Mouse (Mus musculus) cerebellum, adult 8-10 months (tissue): ENCODE measurements around the gene Pxmp4.

Experiments used
- DNase-seq: peaks from one replicate; pipeline ENCODE4 v3.0.0; 2022

Gene Pxmp4

GRCm38 (mm10) chr2:154609050-154609767 lies 5.7 kb upstream of the Pxmp4 start:
- DNase-seq = no peak

- DNase-seq = no peak
Observed at GRCm38 (mm10) chr2:154606965-154607364, 3.5 kb upstream of the Pxmp4 start.

GRCm38 (mm10) chr2:154604156-154604555 lies 648 bp upstream of the Pxmp4 start:
- DNase-seq = no peak

- DNase-seq = no peak
Observed at GRCm38 (mm10) chr2:154603007-154603637, 386 bp downstream of the Pxmp4 start.

GRCm38 (mm10) chr2:154601324-154601723 lies 2.2 kb downstream of the Pxmp4 start:
- DNase-seq = no peak

- DNase-seq = no peak
Observed at GRCm38 (mm10) chr2:154600586-154600985, 2.9 kb downstream of the Pxmp4 start.

- no peak for DNase-seq
Observed at GRCm38 (mm10) chr2:154597399-154597798, 6.1 kb downstream of the Pxmp4 start.

GRCm38 (mm10) chr2:154595775-154596174 lies 7.7 kb downstream of the Pxmp4 start:
- no peak for DNase-seq

- peak; percentile 23 for DNase-seq
Observed at GRCm38 (mm10) chr2:154593025-154593424, 10.5 kb downstream of the Pxmp4 start.

GRCm38 (mm10) chr2:154591239-154591638 lies 12.3 kb downstream of the Pxmp4 start:
- DNase-seq = no peak

- no peak for DNase-seq
Observed at GRCm38 (mm10) chr2:154589051-154589450, 14.5 kb downstream of the Pxmp4 start.

- DNase-seq = no peak
Observed at GRCm38 (mm10) chr2:154586405-154586804, 17.1 kb downstream of the Pxmp4 start.

GRCm38 (mm10) chr2:154584931-154585601 lies 18.4 kb downstream of the Pxmp4 start:
- DNase-seq = peak; percentile 38

- DNase-seq = peak; percentile 77
Observed at GRCm38 (mm10) chr2:154583906-154584872, 19.3 kb downstream of the Pxmp4 start.

- DNase-seq = no peak
Observed at GRCm38 (mm10) chr2:154581421-154581820, 22.1 kb downstream of the Pxmp4 start.

- DNase-seq = no peak
Observed at GRCm38 (mm10) chr2:154580586-154580985, 22.9 kb downstream of the Pxmp4 start.

- no peak for DNase-seq
Observed at GRCm38 (mm10) chr2:154577744-154578067, 25.8 kb downstream of the Pxmp4 start.

- DNase-seq = no peak
Observed at GRCm38 (mm10) chr2:154576876-154577743, 26.4 kb downstream of the Pxmp4 start.

- no peak for DNase-seq
Observed at GRCm38 (mm10) chr2:154574271-154574670, 29.2 kb downstream of the Pxmp4 start.

- DNase-seq = no peak
Observed at GRCm38 (mm10) chr2:154572996-154573395, 30.5 kb downstream of the Pxmp4 start.

- no peak for DNase-seq
Observed at GRCm38 (mm10) chr2:154571976-154572375, 31.5 kb downstream of the Pxmp4 start.

- no peak for DNase-seq
Observed at GRCm38 (mm10) chr2:154571266-154571665, 32.2 kb downstream of the Pxmp4 start.
